ENCODE assay signal across 8 mouse cellular contexts in the genomic region with DNA sequence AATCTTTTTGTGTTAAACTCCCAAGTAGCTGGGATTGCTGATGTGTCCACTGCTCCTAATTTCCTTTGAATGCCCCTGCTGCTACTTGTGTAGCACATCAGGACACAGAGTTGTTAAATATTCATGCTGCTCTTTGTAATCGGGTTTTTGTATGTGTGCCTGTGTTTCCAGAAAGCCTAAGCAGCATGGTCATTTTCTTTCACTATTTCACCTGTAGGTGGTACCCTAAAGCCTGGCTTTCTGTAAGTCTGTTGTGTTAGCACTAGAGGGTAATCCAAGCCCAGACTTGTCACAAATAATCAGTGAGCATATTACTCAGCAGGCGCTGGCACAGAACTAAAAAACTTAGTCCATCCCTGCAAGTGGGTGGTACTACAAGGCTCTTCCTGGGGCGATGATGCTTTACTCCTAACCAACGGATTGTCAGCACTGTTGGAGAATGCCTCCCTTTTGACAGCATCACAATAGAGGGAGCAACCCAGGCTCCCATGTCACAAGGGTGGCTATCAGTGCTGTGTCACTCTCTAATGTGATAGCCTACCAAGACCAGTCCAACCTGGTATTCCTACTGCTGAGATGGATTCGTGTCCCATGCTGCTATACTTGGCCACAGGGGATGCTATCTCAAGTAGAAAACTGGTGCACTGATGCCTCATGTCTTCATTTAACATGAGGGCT. TPM values are rescaled to one million over a fixed set of nuclear protein-coding genes. Genes with fewer than 3 reads are reported as not detected.
A peak's percentile ranks its signal among the peaks of the same experiment; 100 is the strongest.
DNase-seq lines count a peak whose midpoint lies in the region; ATAC-seq and TF ChIP-seq lines count a peak whose summit lies in the region.
"Had no signal": no experiment of that assay in that cellular context is flagged by ENCODE, and none has a peak within 500 bp of the region (broad histone marks: within the 10 kb centered on the region; RNA-seq: fewer than 3 reads in every experiment).

No protein-coding gene starts in this region.

- no peaks in the 10 kb centered on the region for H3K27me3 ChIP-seq in liver, adult 2 months (ENCODE audit: control insufficient read depth, insufficient read depth, low read length)
- H3K27me3 ChIP-seq in forebrain, embryonic 12.5 days: no peaks in the 10 kb centered on the region
- no peaks in the 10 kb centered on the region for H3K27me3 ChIP-seq in lung, postnatal 0 days (replicated peaks; ENCODE audit: insufficient read depth, low read length)
- H3K27me3 ChIP-seq: embryonic facial prominence, embryonic 13.5 days had no signal

- no peaks in the 10 kb centered on the region for H3K9me3 ChIP-seq in forebrain, embryonic 12.5 days
- H3K9me3 ChIP-seq in lung, postnatal 0 days (ENCODE audit: low read length): no peaks in the 10 kb centered on the region
- H3K9me3 ChIP-seq: embryonic facial prominence, embryonic 13.5 days had no signal

- no peak for TF ChIP-seq EP300 in lung, postnatal 0 days (IDR thresholded peaks at IDR 0.05)

- TF ChIP-seq CTCF in liver, adult 2 months (IDR thresholded peaks at IDR 0.05; ENCODE audit: low read depth, low read length): peak; percentile 10; the same call in 1 of the 2 replicates
- peak; percentile 74 for TF ChIP-seq CTCF in lung, postnatal 0 days (IDR thresholded peaks at IDR 0.05)

- DNase-seq in liver, adult 2 months (ENCODE audit: extremely low read depth, low read depth, low spot score): peak; percentile 55
- no peak for DNase-seq in liver
- peak; percentile 23 for DNase-seq in R1 (ENCODE audit: low read depth, low spot score)
- peak; percentile 75 for DNase-seq in lung, postnatal 0 days (ENCODE audit: low spot score)
- DNase-seq in ovary, postnatal 14 days (ENCODE audit: low spot score): no peak
- no peak for DNase-seq in urinary bladder, postnatal 36 days (ENCODE audit: low spot score in 2 of 2)

- no peaks in the 10 kb centered on the region for H3K36me3 ChIP-seq in liver, adult 2 months (ENCODE audit: control insufficient read depth, insufficient read depth, low read length)
- no peaks in the 10 kb centered on the region for H3K36me3 ChIP-seq in forebrain, embryonic 12.5 days (replicated peaks)
- no peaks in the 10 kb centered on the region for H3K36me3 ChIP-seq in lung, postnatal 0 days (ENCODE audit: insufficient read depth, low read length)
- H3K36me3 ChIP-seq: embryonic facial prominence, embryonic 13.5 days had no signal

- H3K9ac ChIP-seq in liver, adult 2 months (ENCODE audit: low read depth, low read length): no peak overlapping the region
- no peak overlapping the region for H3K9ac ChIP-seq in forebrain, embryonic 12.5 days
- no peak overlapping the region for H3K9ac ChIP-seq in lung, postnatal 0 days (replicated peaks; ENCODE audit: low read depth)
- H3K9ac ChIP-seq: embryonic facial prominence, embryonic 13.5 days had no signal

- no peak overlapping the region for H3K4me3 ChIP-seq in liver, adult 2 months (ENCODE audit: insufficient read depth, low read depth, low read length)
- H3K4me3 ChIP-seq in forebrain, embryonic 12.5 days (replicated peaks): no peak overlapping the region
- H3K4me3 ChIP-seq in lung, postnatal 0 days (ENCODE audit: low read depth, low read length): no peak overlapping the region
- H3K4me3 ChIP-seq: embryonic facial prominence, embryonic 13.5 days had no signal

- TF ChIP-seq POLR2A in liver, adult 2 months (IDR thresholded peaks at IDR 0.05; ENCODE audit: extremely low read depth, insufficient read depth, low read length): no peak

- no peak overlapping the region for H3K4me2 ChIP-seq in forebrain, embryonic 12.5 days
- H3K4me2 ChIP-seq in lung, postnatal 0 days (replicated peaks; ENCODE audit: low read depth, low read length): no peak overlapping the region
- H3K4me2 ChIP-seq: embryonic facial prominence, embryonic 13.5 days had no signal

- ATAC-seq in forebrain, embryonic 12.5 days (ENCODE audit: low FRiP score): peak; percentile 68; the same call in 1 of the 2 replicates
- ATAC-seq in lung, postnatal 0 days: peak; percentile 78

- H3K79me2 ChIP-seq in liver, adult 2 months (ENCODE audit: control insufficient read depth, insufficient read depth, low read length): no peaks in the 10 kb centered on the region

- WGBS in liver, adult 2 months: 73% methylated on average over 5 of the region's 5 CpGs
- WGBS in forebrain, embryonic 12.5 days: 36% methylated on average over 5 of the region's 5 CpGs
- WGBS in lung, postnatal 0 days: 57% methylated on average over 5 of the region's 5 CpGs

- H3K27ac ChIP-seq in liver, adult 2 months (replicated peaks; ENCODE audit: insufficient read depth, low read depth, low read length): no peak overlapping the region
- no peak overlapping the region for H3K27ac ChIP-seq in forebrain, embryonic 12.5 days
- no peak overlapping the region for H3K27ac ChIP-seq in lung, postnatal 0 days (ENCODE audit: low read length)
- H3K27ac ChIP-seq: embryonic facial prominence, embryonic 13.5 days had no signal

- peaks cover 8% of the 10 kb centered on the region for H3K4me1 ChIP-seq in liver, adult 2 months (ENCODE audit: control insufficient read depth, insufficient read depth, low read length)
- peaks cover 5% of the 10 kb centered on the region; the same call in 1 of the 2 replicates for H3K4me1 ChIP-seq in forebrain, embryonic 12.5 days
- no peaks in the 10 kb centered on the region for H3K4me1 ChIP-seq in lung, postnatal 0 days (ENCODE audit: insufficient read depth, low read depth, low read length)
- H3K4me1 ChIP-seq: embryonic facial prominence, embryonic 13.5 days had no signal

RNA-seq across cellular contexts. Expression of gene Tmem243, which starts 27.2 kb away (rescaled TPM):
- 79.5 and 96.6 TPM in 2 replicates for total RNA-seq in liver, adult 2 months (2014; rRNA removed)
- 62.1 and 73.2 TPM in 2 replicates for polyA plus RNA-seq in liver, adult 2 months (2012; rRNA removed)
- 25.8 and 26.3 TPM in 2 replicates for polyA plus RNA-seq in forebrain, embryonic 12.5 days (2016; fragmentation: Nextera tagmentation; extraction: Ambion mirVana)
- 407 and 422 TPM in 2 replicates for polyA plus RNA-seq in lung, postnatal 0 days (2015; fragmentation: Nextera tagmentation; extraction: Ambion mirVana)

Comparison
In these comparisons a context has a peak if more than half of its experiments do, and no peak if none do; other contexts are left out.
1. DNase-seq: peak in liver, adult 2 months (single experiment), R1 (single experiment) and lung, postnatal 0 days (single experiment); none in liver (single experiment), ovary, postnatal 14 days (single experiment) and urinary bladder, postnatal 36 days (0 of 2).